Mouse (Mus musculus) lung, postnatal 0 days (tissue): Measurements from ENCODE around the gene Fastkd2.

ENCODE experiments used
- CTCF ChIP-seq: IDR thresholded peaks from 2 replicates; pipeline ENCODE4 v1.5.1; 2016; ENCODE audit warnings: antibody characterized with exemption, mild to moderate bottlenecking
- EP300 ChIP-seq: IDR thresholded peaks from 2 replicates; pipeline ENCODE4 v1.6.1; 2016; ENCODE audit warnings: antibody characterized with exemption, mild to moderate bottlenecking, control low read depth

DNA sequence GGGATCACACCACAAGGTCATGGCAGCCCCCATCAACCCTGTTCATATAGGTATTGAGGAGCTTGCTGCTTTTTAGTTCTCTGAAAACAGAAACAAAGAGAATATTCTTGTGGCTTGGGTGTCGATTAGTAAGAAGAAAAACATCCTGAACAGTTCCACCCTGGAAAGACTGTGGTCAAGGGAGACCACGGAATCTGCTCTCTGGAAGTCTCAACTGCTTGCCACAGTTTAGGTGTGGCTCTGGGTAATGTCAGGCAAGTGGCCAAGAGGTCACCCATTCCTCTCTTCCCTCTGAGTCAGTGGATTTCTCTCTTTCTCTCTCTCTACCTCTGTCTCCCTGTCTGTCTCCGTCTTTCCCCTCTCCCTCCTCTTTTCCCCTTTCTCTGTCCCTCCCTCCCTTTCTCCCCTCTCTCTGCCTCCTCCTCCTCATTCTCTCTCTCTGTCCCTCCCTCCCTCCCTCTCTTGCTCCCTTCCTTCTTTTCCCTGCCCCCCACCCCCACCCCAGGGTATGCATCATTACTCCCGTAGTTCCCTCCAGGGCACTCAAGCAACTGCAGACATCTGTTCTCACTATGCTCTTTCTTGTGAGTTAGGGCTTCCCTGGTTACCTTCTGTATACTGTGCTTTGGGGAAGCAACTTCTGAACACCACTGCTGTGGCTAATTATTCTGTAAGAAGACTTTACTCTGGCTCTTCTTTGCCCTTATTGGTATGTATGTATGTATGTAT is 46.7 kb downstream of the Fastkd2 start:
- no peak for TF ChIP-seq CTCF
- no peak for TF ChIP-seq EP300
